Mouse (Mus musculus): ENCODE data around the gene Tulp2.
A peak's percentile ranks its signal among the peaks of the same experiment; 100 is the strongest.

The Tulp2 gene

DNA sequence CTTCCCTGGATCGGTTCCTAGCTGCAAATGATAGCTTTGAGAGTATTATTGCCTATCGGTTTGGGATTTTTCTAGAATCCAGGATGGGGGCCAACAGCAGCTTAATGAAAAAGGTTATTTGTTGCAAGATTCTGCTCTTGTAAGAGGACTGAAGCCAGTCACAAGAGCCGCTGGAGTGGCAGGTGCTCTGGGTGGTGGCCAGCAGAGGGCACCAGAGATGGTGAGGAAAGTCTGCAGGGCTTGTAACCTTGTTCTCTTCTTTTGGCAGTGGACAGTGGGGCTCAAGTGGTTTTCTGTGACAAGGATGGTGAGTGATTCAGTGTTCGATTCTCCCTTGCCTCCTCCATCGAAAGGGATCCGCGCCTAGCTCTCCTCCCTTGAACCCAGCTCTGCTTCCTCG, 74.1 kb downstream of the Tulp2 start:
- peak; percentile 59 to 60 for DNase-seq

DNA sequence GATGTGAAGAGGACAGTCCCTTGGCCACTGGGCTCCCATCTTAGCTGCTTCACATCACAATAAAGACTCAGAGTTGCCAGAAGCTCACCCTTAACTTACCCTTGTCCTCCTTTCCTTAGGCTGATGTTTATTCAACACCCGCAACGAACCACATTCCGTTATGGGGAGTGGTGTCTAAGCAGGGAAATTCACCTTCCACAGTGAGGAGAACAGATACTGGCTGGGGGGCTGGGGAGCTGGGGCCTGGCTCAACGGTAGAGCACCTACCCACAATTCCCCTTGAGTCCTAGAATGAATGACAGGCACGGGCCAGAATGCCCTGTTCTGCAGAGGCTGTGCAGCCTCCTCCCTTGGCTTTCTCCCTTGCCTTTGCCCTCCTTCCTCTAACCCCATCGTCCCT, 77.2 kb downstream of the Tulp2 start:
- no peak for DNase-seq

DNA sequence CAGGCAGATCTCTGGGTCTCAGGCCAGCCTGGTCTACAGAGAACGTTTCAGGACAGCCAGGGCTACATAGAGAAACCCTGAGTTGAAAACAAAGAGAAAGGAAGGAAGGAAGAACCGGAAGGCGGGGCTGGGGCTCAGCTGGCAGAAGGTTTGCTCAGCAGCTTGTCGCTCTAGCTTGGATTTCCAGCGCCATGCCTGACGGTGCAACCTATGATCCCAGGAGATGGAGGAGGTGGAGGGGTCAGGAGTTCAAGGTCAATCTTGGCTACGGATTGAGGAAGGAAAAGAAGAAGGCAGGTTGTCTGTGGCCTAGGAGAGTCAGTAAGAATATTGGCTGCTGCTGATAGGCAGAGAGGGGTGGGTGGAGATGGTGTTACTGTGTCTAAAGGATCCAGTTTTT, 78.6 kb downstream of the Tulp2 start:
- no peak for DNase-seq

DNA sequence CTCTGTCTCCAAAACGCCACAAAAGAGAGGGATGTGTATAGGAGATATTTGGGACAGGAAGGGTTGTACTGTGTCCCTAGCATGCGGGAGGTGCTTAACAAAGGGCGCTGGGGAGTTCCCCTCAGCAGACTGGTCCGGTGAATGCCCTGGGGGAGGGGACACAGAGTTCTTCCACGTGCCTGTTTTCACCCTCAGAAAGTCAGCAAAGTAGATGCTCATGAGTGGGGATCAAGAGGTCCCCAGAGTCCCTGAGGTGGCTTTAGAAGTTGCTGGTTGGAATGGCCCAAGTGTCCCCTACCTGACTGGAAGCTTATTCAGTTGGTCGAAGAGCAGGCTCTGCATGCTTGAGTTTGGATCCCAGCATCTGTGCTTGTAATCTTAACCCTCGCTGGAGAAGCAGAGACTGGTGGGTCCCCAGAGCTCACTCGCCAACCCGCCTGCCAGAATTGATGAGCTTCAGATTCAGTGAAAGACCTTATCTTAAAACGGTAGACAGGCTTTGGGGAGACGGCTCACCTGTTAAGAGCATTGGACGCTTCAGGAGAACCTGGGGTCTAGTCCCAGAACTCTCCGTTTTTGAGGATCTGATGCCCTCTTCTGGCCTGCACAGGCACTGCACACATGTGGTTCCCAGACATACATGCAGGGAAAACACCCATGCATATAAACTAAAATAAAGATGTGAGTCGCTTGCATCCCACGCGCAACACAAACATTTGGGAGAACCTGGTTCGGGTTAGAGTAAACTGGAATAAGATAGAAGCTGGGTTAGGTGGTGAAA, 79.4 kb downstream of the Tulp2 start:
- peak; percentile 54 to 66 for DNase-seq

DNA sequence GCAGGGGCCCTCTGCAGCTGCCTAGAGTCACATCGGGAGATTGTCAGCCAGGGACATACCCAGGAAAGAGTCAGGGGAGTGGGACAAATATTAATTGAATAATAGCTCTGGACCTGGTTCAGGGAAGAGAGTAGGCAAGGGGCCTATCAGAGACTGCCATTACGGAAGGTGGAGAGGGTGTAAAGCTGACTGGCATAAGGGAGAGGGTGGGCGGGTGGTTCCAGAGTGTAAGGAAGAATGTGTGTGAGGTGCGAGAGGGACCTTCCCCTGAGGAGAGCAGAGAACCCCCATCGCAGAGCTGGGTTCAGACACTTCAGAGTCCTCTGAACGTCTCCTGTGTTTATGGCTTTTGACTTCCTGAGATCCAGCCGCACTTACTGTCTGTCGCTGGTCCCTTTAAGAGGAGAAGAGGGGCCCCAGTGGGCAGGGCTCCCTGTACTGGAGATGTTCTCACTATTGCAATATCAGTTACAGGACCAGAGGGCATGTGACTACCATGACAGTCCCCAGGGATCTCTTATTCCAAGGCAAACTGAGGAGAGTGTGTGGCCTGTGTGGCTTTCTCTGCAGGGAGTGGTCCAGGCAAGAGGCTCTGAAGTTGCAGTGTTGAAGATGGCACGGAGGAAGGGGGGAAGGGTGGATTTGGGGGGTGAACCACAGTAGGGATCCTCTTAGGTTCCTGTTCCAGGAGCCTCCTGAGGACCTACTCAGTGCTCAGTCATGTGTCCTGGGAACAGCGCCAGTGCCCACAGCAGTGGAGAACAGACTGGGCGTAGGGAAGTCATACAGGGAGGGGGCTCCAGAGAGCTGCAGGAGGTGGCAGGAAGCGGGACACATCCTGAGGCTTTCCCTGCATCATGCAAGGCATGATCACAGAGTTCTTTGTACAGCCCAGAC, 80.2 kb downstream of the Tulp2 start:
- no peak for DNase-seq

DNA sequence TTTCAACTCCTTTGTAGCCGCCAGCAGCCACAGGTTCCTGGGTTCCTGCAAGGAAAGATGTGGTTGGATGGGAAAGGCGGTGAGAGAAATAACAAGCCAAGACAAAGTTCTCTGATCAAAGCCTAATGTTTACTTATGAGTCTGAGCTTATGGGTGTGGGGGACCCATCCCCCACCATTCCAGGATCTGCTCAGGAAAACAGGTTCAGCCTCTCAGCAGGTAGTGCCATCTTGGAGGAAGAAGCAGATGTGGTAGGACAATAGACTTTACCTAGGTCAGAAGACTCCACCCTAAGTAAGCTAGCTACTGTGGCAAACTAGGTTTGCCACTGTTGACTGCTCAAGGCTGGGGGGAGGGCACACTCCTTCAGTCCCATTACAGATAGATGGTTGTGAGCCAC, 83.1 kb downstream of the Tulp2 start:
- DNase-seq, result no peak

DNA sequence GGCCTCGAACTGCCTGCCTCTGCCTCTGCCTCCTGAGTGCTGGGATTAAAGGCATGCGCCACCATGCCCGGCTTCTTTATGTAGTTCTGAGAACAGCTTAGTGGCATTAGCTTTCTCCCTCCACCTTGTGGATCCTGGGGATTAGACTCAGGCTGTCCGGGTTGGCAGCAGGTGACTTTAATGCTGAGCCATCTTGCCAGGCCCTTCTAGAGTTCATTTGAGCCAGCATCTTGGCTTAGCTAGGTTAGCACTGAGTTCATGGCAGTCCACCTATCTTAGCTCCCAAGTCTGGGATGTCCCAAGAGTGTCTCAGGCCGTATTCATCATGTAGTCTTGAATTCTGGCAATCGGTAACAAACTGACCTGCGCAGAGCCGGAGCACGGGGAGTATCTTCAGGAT, 83.8 kb downstream of the Tulp2 start:
- DNase-seq, result no peak

DNA sequence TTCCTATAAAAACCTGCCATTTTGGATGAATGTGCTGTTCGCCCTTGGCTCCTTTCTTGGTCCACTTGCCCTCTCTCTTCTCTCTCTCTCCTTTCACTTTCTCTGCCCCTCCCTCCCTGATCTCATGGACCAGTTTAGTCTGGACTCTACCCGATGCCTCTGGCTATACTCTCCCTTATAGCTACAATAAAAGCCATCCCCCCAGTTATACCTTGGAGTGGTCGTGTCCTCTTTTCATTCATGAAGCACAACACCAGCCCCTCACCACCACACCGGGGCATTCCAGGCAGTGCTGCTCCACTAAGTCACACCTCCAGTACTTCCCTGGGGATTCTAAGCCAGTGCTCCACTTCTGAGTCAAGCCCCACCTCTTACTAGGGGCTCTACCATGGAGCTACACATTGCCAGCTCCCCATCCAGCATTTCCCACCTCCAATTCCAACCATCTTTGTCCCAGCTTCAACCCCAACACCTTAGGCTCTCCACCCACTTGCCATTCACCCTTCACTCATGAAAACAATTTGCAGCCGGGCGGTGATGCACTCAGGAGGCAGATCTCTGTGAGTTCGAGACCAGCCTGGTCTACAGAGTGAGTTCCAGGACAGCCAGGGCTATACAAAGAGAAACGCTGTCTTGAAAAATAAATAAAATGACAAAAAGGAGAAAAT, 85.6 kb downstream of the Tulp2 start:
- DNase-seq, result no peak

DNA sequence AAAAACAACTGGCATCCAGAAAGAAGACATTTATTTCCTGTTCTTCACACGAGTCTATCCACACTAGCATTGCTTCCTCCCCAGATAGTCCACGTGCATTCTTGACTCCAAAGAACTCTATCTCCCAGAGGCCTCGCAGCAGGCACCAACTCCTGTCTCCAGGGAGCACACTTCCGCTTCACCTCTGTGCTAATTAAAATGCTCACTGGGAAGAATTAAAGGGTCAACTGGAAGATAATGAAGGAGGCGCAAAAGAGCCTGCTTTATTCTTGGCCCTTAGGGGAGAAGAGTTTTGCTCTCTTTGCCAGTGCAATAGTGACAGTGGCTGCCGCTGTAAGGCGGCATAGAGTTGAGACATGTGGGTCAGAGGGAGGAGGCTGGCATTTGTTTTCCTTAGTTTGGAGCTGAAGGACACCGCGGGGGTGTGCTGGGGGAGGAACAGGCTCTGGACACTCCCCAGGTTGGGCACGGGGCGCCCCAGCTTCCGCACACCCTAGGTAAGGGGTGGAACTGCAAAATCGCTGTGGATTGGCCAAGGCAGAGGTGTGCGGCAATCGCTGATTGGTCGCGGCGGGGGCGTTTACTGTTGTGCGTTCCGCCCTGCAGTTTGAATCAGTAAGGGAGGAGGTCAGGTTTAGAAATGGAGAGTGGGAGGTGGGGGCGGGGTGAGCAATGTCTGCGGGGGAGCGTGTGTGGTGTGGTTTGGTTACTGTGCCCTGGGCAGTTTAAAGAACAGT, 86.3 kb downstream of the Tulp2 start:
- DNase-seq, result peak; percentile 86 to 89

DNA sequence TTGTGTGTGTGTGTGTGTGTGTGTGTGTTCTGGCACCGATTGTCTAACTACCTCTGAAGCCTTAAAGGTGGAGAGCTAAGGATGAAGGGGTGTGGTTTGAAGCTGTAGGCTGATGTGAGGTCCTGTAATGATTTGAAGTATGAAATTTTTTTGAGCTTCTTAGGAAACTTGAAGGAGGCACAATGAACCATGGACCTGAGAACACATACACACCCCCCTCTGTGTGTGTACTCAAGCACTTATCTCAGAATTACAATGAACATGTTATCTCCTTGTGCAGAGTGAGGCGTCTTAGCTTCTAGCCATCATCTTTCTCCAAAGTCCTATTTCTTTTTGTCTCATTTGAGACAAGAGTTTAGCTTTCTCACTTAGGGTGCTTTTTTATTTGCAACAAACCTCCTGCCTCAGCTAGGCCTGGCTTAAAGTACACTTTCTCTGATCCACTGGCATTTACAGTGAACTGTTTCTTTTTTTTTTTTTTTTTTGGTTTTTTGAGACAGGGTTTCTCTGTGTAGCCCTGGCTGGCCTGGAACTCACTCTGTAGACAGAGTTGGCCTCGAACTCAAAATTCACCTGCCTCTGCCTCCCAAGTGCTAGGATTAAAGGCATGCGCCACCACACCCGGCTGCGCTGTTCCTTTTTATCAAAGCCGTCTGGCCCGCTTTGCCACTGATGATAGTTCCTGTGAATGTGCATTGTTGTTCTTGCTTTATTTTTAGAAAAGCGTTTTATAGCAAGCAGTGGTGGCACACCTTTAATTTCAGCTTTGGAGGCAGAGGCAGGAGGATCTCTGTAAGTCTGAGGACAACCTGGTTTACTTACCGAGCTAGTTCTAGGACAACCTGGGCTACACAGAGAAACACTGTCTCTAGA, 87.2 kb downstream of the Tulp2 start:
- no peak for DNase-seq

DNA sequence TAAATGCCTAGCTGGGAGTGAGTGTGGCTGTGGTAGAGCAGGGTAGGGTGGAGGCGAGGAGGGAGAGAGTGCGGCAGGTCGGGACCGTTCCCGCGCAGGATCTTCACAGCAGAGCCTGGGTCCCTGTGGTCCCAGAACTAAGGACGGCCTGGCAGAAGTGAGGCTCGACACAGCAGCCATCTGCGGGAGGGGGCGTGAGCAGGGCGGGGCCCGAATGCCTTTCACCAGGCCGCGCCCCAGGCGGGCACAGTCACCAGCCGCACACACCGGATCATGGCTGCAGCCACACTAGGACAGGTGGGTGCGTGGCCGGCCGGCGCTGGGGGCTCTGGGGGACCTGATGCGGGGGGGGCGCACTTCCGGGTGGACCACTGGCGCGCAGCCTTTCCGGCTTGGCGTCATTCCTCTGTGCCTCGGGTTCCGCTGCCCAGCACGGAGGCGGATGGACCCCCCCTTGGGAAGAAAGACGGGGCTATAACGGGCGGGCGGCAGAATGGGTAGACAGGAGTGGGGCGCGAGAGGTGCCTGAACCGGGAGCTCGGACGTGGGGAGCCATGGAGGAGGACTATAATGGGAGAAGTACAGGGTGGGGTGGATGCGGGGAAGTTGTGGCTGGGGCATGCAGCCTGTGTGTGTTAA, 88.5 kb downstream of the Tulp2 start, which contains the start of gene Bcat2:
Gene Bcat2, plus strand, starts transcription at position 51 of the 639 bp plus-strand sequence.
- peak; percentile 69 to 73 for DNase-seq

DNA sequence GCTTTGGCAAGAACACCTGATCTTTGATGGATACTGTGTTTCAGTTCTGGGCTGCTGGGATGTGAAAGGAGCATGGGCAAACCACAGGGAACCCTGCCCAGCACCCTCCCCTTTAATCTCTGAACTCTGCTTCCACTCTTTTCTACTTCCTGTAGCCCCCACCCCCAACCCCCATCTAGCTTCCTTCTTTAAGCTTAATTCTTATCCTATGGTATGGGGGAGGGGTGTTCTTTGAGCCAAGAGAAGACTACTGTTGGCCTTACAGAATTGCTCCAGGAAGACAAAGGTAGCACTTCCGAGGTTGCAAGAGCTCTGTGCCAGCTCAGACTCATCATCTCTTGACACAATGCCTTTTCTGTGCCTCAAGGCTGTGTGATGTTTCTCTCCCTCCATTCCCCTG, 90.3 kb downstream of the Tulp2 start:
- no peak for DNase-seq

Data from thymus, adult 18-20 months (tissue).